Mouse (Mus musculus): Measurements from ENCODE around the gene Gpam. TPM values are rescaled to one million over a fixed set of nuclear protein-coding genes. Genes with fewer than 3 reads are reported as not detected.

The Gpam gene
- total RNA-seq, 2 experiments from 2014 or later, result 7.7 to 9.0 TPM

- no peak for ATAC-seq (replicated peaks; ENCODE audit: poor library complexity, severe bottlenecking)
Observed at GRCm38 (mm10) chr19:55143391-55144300, 16.6 kb upstream of the Gpam start.

GRCm38 (mm10) chr19:55139301-55139700 is 12.3 kb upstream of the Gpam start:
- peak; percentile 99 for ATAC-seq (replicated peaks; ENCODE audit: poor library complexity, severe bottlenecking)

GRCm38 (mm10) chr19:55138506-55138905 is 11.5 kb upstream of the Gpam start:
- no peak for ATAC-seq (replicated peaks; ENCODE audit: poor library complexity, severe bottlenecking)

GRCm38 (mm10) chr19:55137884-55138283 is 10.8 kb upstream of the Gpam start:
- no peak for ATAC-seq (replicated peaks; ENCODE audit: poor library complexity, severe bottlenecking)

- no peak for ATAC-seq (replicated peaks; ENCODE audit: poor library complexity, severe bottlenecking)
Observed at GRCm38 (mm10) chr19:55136693-55137427, 9.8 kb upstream of the Gpam start.

- ATAC-seq (replicated peaks; ENCODE audit: poor library complexity, severe bottlenecking), result no peak
Observed at GRCm38 (mm10) chr19:55135918-55136317, 8.9 kb upstream of the Gpam start.

GRCm38 (mm10) chr19:55134521-55134920 is 7.5 kb upstream of the Gpam start:
- no peak for ATAC-seq (replicated peaks; ENCODE audit: poor library complexity, severe bottlenecking)

- no peak for ATAC-seq (replicated peaks; ENCODE audit: poor library complexity, severe bottlenecking)
Observed at GRCm38 (mm10) chr19:55132476-55132875, 5.4 kb upstream of the Gpam start.

- no peak for ATAC-seq (replicated peaks; ENCODE audit: poor library complexity, severe bottlenecking)
Observed at GRCm38 (mm10) chr19:55131747-55132146, 4.7 kb upstream of the Gpam start.

GRCm38 (mm10) chr19:55128469-55128868 is 1.4 kb upstream of the Gpam start:
- no peak for ATAC-seq (replicated peaks; ENCODE audit: poor library complexity, severe bottlenecking)

- no peak for ATAC-seq (replicated peaks; ENCODE audit: poor library complexity, severe bottlenecking)
Observed at GRCm38 (mm10) chr19:55125456-55125855, 1.6 kb downstream of the Gpam start.

GRCm38 (mm10) chr19:55123001-55123536 is 4.0 kb downstream of the Gpam start:
- ATAC-seq (replicated peaks; ENCODE audit: poor library complexity, severe bottlenecking), result no peak

- ATAC-seq (replicated peaks; ENCODE audit: poor library complexity, severe bottlenecking), result no peak
Observed at GRCm38 (mm10) chr19:55122351-55122980, 4.6 kb downstream of the Gpam start.

GRCm38 (mm10) chr19:55121836-55122235 is 5.2 kb downstream of the Gpam start:
- ATAC-seq (replicated peaks; ENCODE audit: poor library complexity, severe bottlenecking), result no peak

GRCm38 (mm10) chr19:55120518-55121244 is 6.4 kb downstream of the Gpam start:
- no peak for ATAC-seq (replicated peaks; ENCODE audit: poor library complexity, severe bottlenecking)

GRCm38 (mm10) chr19:55119541-55119940 is 7.5 kb downstream of the Gpam start:
- no peak for ATAC-seq (replicated peaks; ENCODE audit: poor library complexity, severe bottlenecking)

- no peak for ATAC-seq (replicated peaks; ENCODE audit: poor library complexity, severe bottlenecking)
Observed at GRCm38 (mm10) chr19:55117991-55118390, 9.0 kb downstream of the Gpam start.

- ATAC-seq (replicated peaks; ENCODE audit: poor library complexity, severe bottlenecking), result no peak
Observed at GRCm38 (mm10) chr19:55117059-55117815, 9.8 kb downstream of the Gpam start.

GRCm38 (mm10) chr19:55115532-55115931 is 11.5 kb downstream of the Gpam start:
- peak; percentile 30; the same call in 1 of the 2 replicates for ATAC-seq (replicated peaks; ENCODE audit: poor library complexity, severe bottlenecking)
